Mouse (Mus musculus) midbrain, embryonic 14.5 days (tissue): ENCODE measurements around the gene Fmnl3. TPM values are rescaled to one million over a fixed set of nuclear protein-coding genes. Genes with fewer than 3 reads are reported as not detected.

ENCODE experiments used
- ATAC-seq: fragments of 200-750 bp; cut with Nextera tagmentation; 2 replicates; pipeline ENCODE4 v1.8.0; 2017; ENCODE audit warnings: moderate number of reproducible peaks, moderate library complexity; ENCODE audit not compliant: low FRiP score, low TSS enrichment
- DNase-seq: peaks from one replicate; pipeline ENCODE4 v3.0.0-alpha.2; 2015
- H3K27ac ChIP-seq: fragments of 300-500 bp; sonication (generic); replicated peaks from 2 replicates; pipeline ENCODE4 v1.5.1; 2014; ENCODE audit warnings: mild to moderate bottlenecking, low read depth, low read length, moderate library complexity
- H3K27me3 ChIP-seq: fragments of 300-500 bp; sonication (generic); 2 replicates; pipeline ENCODE4 v1.6.1; 2014; ENCODE audit warnings: low read length, control low read depth, mixed read lengths; ENCODE audit not compliant: control insufficient read depth, insufficient read depth
- H3K36me3 ChIP-seq: fragments of 300-500 bp; sonication (generic); 2 replicates; pipeline ENCODE4 v1.6.1; 2014; ENCODE audit warnings: low read length, control low read depth; ENCODE audit not compliant: control insufficient read depth, insufficient read depth
- H3K4me1 ChIP-seq: fragments of 300-500 bp; sonication (generic); 2 replicates; pipeline ENCODE4 v1.6.1; 2014; ENCODE audit warnings: mild to moderate bottlenecking, antibody characterized with exemption, low read length, control low read depth; ENCODE audit not compliant: control insufficient read depth, insufficient read depth
- H3K4me2 ChIP-seq: fragments of 300-500 bp; sonication (generic); 2 replicates; pipeline ENCODE4 v1.6.1; 2014; ENCODE audit warnings: mild to moderate bottlenecking, low read length, moderate library complexity
- H3K4me3 ChIP-seq: fragments of 300-500 bp; sonication (generic); replicated peaks from 2 replicates; pipeline ENCODE4 v1.5.1; 2014; ENCODE audit warnings: low read depth, low read length
- H3K9ac ChIP-seq: fragments of 300-500 bp; sonication (generic); replicated peaks from 2 replicates; pipeline ENCODE4 v1.6.1; 2014; ENCODE audit warnings: mild to moderate bottlenecking, low read length, moderate library complexity
- H3K9me3 ChIP-seq: fragments of 300-500 bp; sonication (generic); 2 replicates; pipeline ENCODE4 v1.6.1; 2016; ENCODE audit warnings: low read length, control low read depth, mixed read lengths; ENCODE audit not compliant: control insufficient read depth
- WGBS: fragments of 180-500 bp; shearing (Covaris S2); extraction: QIAGEN DNeasy Blood & Tissue Kit; methylation state at CpG from one replicate; pipeline ENCODE4 v1.1.7; 2014; 5-methylcytosine and 5-hydroxymethylcytosine counted together
- polyA plus RNA-seq: library from polyadenylated mRNA; unstranded; fragments of >200 nt; fragmentation: Nextera tagmentation; extraction: Ambion mirVana; gene quantifications from 2 replicates; pipeline ENCODE4 v1.2.1, GENCODE M21; 2014

Gene Fmnl3
- polyA plus RNA-seq, 1 experiment from 2014 or later, result 7.5 TPM

GRCm38 (mm10) chr15:99376240-99376639 is 6.0 kb upstream of the Fmnl3 start:
- WGBS, result 91% methylated on average over 5 of the region's 5 CpGs
- H3K36me3 ChIP-seq, result no peaks in the 10 kb centered on the region
- no peak overlapping the region for H3K4me3 ChIP-seq
- H3K27me3 ChIP-seq, result 0 out of 2 replicates have a peak, but pooled peaks cover 3% of the 10 kb centered on the region
- no peaks in the 10 kb centered on the region for H3K9me3 ChIP-seq
- no peak overlapping the region for H3K4me2 ChIP-seq
- DNase-seq (no peak), ATAC-seq (no peak)
- no peak overlapping the region for H3K27ac ChIP-seq
- H3K9ac ChIP-seq, result no peak overlapping the region
- no peaks in the 10 kb centered on the region for H3K4me1 ChIP-seq

DNA sequence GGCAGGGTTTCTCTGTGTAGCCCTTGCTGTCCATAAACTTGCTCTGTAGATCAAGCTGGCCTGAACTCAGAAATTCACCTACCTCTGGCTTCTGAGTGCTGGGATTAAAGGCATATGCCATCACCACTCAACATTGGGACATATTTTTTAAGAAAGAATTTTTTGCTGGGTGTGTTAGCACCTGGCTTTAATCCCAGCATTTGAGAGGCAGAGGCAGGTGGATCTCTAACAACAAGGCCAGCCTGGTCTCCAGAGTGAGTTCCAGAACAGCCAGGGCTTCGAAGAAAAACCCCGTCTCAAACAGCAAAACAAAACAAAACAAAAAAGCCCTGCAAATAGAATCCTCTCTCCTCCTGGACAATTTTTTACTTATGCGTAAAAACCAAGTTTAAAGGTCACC is 5.3 kb upstream of the Fmnl3 start:
- no peaks in the 10 kb centered on the region for H3K9me3 ChIP-seq
- 0 out of 2 replicates have a peak, but pooled peaks cover 3% of the 10 kb centered on the region for H3K27me3 ChIP-seq
- WGBS, result 91% methylated on average over 3 of the region's 3 CpGs
- H3K4me2 ChIP-seq, result no peak overlapping the region
- DNase-seq (no peak), ATAC-seq (no peak)
- H3K9ac ChIP-seq, result no peak overlapping the region
- H3K36me3 ChIP-seq, result no peaks in the 10 kb centered on the region
- H3K4me3 ChIP-seq, result no peak overlapping the region
- H3K4me1 ChIP-seq, result no peaks in the 10 kb centered on the region
- no peak overlapping the region for H3K27ac ChIP-seq

DNA sequence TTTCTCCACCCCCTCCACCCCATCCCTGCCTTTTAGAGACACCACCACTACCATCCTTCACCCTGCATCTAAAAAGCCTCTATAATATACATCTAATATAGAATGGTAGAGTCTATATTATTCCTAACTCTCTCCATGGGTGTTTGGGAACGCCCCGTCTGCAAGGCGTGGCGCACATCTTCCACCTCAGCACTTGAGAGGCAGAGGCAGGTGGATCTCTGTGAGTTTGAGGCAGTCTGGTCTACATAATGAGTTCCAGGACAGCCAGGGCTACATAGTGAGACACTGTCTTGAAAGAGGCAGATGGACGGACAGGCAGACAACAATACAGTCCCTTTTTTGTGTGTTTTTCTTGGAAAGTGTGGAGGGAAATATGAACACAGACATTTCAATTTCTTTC is 4.8 kb upstream of the Fmnl3 start:
- DNase-seq (no peak), ATAC-seq (no peak)
- Histone ChIP-seq H3K9ac (no peak overlapping the region), H3K4me3 (no peak overlapping the region), H3K27ac (no peak overlapping the region), H3K4me2 (no peak overlapping the region), H3K9me3 (no peaks in the 10 kb centered on the region), H3K27me3 (0 out of 2 replicates have a peak, but pooled peaks cover 3% of the 10 kb centered on the region), H3K4me1 (no peaks in the 10 kb centered on the region), H3K36me3 (no peaks in the 10 kb centered on the region)
- 87% methylated on average over 5 of the region's 5 CpGs for WGBS

DNA sequence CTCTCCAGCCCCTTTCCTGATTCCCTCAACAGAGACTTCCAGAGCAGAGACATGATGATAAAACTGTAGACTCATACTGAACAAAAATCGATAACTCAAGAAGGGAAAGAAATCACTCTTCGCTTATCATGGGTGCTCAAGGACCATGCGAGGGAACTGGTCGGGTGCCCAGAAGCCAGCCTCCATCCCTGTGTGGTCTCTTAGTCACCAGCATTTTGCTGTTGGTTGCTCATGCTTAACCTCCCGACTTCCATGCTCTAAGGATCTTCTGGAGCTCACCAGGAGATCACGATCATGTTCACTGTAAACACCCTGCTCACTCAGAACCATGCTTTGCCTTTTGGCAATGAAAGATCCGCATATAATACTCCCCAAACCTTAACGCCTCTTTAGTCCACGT is 2.5 kb upstream of the Fmnl3 start:
- H3K27me3 ChIP-seq, result 0 out of 2 replicates have a peak, but pooled peaks cover 3% of the 10 kb centered on the region
- no peaks in the 10 kb centered on the region for H3K9me3 ChIP-seq
- 88% methylated on average over 9 of the region's 9 CpGs for WGBS
- no peak overlapping the region for H3K27ac ChIP-seq
- H3K36me3 ChIP-seq, result no peaks in the 10 kb centered on the region
- H3K9ac ChIP-seq, result no peak overlapping the region
- DNase-seq, result no peak
- no peak overlapping the region for H3K4me2 ChIP-seq
- ATAC-seq, result no peak
- H3K4me3 ChIP-seq, result no peak overlapping the region
- H3K4me1 ChIP-seq, result peaks cover 4% of the 10 kb centered on the region; the same call in 1 of the 2 replicates

- H3K9ac ChIP-seq, result no peak overlapping the region
- WGBS, result 92% methylated on average over 7 of the region's 7 CpGs
- H3K9me3 ChIP-seq, result no peaks in the 10 kb centered on the region
- ATAC-seq (no peak), DNase-seq (no peak)
- H3K27ac ChIP-seq, result no peak overlapping the region
- no peaks in the 10 kb centered on the region for H3K36me3 ChIP-seq
- H3K27me3 ChIP-seq, result 0 out of 2 replicates have a peak, but pooled peaks cover 3% of the 10 kb centered on the region
- no peak overlapping the region for H3K4me2 ChIP-seq
- no peak overlapping the region for H3K4me3 ChIP-seq
- peaks cover 4% of the 10 kb centered on the region; the same call in 1 of the 2 replicates for H3K4me1 ChIP-seq
These were observed 1.5 kb upstream of the Fmnl3 start for GRCm38 (mm10) chr15:99371526-99372340.

DNA sequence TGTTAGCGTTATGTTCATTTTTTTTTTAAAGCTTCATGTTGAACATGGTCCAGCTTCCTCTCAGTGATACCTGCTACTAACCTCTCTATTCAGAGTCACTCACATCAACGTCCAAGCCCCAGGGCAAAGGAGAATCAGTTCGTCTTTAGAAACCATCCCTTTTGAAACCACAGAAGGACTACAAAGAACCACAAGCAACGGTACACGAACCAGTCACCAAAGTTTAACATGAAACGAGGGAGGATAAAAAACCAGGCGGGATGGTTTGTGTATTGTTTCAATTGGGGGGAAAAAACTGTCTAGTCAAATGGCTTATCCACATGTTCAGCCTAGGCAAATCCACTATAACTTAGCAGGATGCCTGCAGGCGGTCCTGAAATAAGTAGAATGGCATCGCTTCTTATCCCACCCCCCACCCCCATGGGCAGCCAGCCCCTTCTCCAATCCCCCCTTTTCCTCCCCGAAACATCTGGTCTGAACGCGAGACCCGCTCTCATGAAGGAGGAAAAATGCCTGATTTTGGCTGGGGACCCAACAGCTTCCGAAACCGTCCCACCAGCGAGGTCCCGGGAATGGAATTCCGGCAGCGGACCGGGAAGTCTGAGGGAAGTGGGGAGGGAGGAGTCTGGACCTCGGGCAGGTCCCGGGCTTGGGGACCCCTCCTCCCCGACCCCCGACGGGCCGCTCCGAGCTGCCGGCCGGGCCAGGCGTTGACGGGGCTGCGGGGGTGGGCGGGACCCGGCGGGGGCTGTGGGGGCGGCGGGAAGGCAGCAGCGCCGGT is 701 bp downstream of the Fmnl3 start:
- peak overlapping the region; percentile 83 for H3K27ac ChIP-seq
- peak; percentile 59 for DNase-seq
- no peaks in the 10 kb centered on the region for H3K36me3 ChIP-seq
- 0 out of 2 replicates have a peak, but pooled peaks cover 3% of the 10 kb centered on the region for H3K27me3 ChIP-seq
- 2% methylated on average over 39 of the region's 39 CpGs for WGBS
- peak overlapping the region; percentile 83 for H3K9ac ChIP-seq
- H3K9me3 ChIP-seq, result no peaks in the 10 kb centered on the region
- peak overlapping the region; percentile 82 for H3K4me3 ChIP-seq
- peak overlapping the region; percentile 79 for H3K4me2 ChIP-seq
- ATAC-seq, result no peak; the same call in 1 of the 2 replicates
- peaks cover 4% of the 10 kb centered on the region; the same call in 1 of the 2 replicates for H3K4me1 ChIP-seq

GRCm38 (mm10) chr15:99368583-99369266 is 1.6 kb downstream of the Fmnl3 start:
- DNase-seq (peak; percentile 3), ATAC-seq (no peak)
- Histone ChIP-seq H3K4me2 (peak overlapping the region; percentile 79), H3K27me3 (0 out of 2 replicates have a peak, but pooled peaks cover 3% of the 10 kb centered on the region), H3K4me3 (peak overlapping the region; percentile 82), H3K36me3 (no peaks in the 10 kb centered on the region), H3K9me3 (no peaks in the 10 kb centered on the region), H3K4me1 (peaks cover 4% of the 10 kb centered on the region; the same call in 1 of the 2 replicates), H3K27ac (no peak overlapping the region), H3K9ac (no peak overlapping the region)
- WGBS, result 78% methylated on average over 4 of the region's 4 CpGs

GRCm38 (mm10) chr15:99364921-99365320 is 5.4 kb downstream of the Fmnl3 start:
- H3K9me3 ChIP-seq, result no peaks in the 10 kb centered on the region

More at GRCm38 (mm10) chr15:99364921-99365320, 5.4 kb downstream of the Fmnl3 start:
- ATAC-seq (no peak), DNase-seq (no peak)
- Histone ChIP-seq H3K4me1 (peaks cover 4% of the 10 kb centered on the region; the same call in 1 of the 2 replicates), H3K9ac (no peak overlapping the region), H3K4me2 (no peak overlapping the region), H3K27me3 (no peaks in the 10 kb centered on the region), H3K36me3 (no peaks in the 10 kb centered on the region), H3K27ac (no peak overlapping the region), H3K4me3 (no peak overlapping the region)
- 77% methylated on average over 8 of the region's 8 CpGs for WGBS
